Mouse (Mus musculus): ENCODE data around the gene Evx2.

Gene Evx2

DNA sequence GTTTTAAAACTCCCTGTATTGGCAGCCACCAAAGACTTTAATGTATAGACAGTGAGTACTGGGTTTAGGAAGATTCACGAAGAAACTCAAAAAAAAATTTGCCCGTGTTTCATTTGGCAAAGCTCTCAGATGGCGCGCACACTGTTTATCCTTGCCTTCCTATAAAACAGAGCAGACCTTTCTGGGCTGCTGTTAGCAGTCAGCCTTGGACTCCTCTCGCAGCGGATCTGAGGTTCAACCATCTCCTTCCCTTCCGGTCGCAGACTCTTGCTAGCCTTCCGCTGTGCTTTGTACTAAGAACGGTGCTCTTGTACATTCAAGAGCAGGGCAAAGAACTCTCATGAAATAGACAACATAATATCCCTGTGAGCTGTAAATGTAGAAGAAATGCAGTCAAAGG lies 39.0 kb downstream of the Evx2 start:
- no peak for DNase-seq (ENCODE audit: low read depth, low spot score)

- no peak for DNase-seq (ENCODE audit: low read depth, low spot score)
Observed at GRCm38 (mm10) chr2:74619676-74620246, 39.6 kb downstream of the Evx2 start.

- DNase-seq (ENCODE audit: low read depth, low spot score) = no peak
Observed at GRCm38 (mm10) chr2:74617706-74618105, 41.7 kb downstream of the Evx2 start.

DNA sequence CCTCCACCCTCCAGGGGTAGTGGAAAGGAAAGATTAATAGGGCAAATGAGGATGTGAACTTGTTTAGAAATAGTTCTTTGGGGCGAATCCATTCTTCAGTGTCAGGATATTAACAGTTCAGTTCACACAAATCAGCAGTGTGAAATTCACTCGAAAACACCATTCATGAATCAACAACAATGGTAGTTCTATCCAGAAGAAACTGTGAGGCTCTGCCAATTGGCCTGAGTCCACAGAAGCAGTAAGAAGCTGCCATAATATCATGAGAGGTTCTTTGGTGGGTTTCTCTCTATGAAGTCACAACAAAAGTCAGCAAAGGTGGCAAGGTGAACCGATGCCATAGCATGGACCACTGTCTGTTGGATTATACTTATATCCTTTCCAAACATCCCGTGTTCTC lies 48.0 kb downstream of the Evx2 start:
- no peak for DNase-seq (ENCODE audit: low read depth, low spot score)

DNA sequence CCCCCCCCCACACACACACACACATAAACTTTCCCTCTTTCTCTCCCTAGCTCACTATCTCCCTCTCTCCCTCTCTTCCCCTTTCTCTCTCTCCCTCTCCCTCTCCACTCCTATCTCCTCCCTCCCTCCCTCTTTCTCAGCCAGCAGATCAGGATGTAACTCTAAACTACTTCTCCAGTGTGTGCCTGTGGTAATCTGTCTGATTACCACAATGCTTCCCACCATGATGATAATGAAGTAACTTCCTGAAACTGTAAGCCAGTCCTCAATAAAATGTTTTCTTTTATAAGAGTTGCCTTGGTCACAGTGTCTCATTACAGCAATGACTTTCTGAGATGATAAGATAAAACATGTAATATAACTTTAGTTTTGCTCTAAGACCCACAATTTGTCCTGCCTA lies 50.0 kb downstream of the Evx2 start:
- DNase-seq (ENCODE audit: low read depth, low spot score) = no peak

DNA sequence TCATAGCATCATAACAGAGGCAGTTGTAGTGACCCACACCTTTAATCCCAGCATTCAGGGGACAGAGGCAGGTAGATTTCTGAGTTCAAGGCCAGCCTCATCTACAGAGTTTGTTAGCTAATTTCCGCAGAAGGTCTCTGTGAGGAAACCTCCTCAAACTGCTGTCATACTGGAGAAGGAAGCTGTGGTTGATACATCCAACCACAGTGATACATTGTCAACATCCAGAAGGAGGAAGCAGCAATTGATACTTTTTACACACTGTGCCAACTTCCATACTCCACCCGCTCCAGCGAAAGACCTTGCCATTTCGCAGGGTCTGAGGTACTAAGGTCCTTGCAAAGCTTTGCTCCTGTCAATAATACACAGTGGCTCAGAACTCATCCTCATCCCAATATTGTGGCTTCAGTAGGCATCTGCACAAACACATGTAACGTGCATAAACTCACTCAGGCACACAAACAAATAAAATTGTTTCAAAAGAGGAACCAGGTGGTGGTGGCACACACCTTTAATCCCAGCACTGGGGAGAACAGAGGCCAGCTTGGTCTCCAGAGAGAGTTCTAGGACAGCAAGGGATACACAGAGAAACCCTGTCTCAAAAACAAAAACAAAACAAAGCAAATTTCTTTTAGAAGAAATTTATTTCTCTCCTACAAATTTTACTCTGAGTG lies 53.1 kb downstream of the Evx2 start:
- no peak for DNase-seq (ENCODE audit: low read depth, low spot score)

DNA sequence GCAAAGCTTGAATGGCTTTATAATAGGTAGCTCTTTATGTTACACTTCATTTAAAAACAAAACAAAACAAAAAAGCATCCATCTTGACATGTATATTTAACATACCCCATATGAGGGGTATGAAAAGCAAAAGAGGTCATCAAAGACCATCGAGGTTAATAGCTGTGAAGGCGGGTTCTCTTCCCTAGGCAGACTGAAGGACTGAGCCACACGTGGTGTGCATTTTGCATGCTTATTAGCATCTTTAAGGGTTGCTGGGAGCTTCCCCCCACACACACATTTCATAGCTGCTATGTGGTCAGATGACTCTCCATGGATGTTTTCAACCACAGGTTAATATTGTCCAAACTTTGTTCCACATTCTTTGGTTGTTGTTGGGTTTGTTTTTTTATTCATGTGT lies 55.3 kb downstream of the Evx2 start:
- no peak for DNase-seq (ENCODE audit: low read depth, low spot score)
